Mouse (Mus musculus) MEL (cell line): ENCODE measurements around the gene Adgrb3.

Experiments used
- CTCF ChIP-seq, 3 experiments: IDR thresholded peaks in 2 of 3; conservative IDR thresholded peaks in 1 of 3; 2 replicates each; pipeline ENCODE4 v1.5.1; 2011 to 2012; ENCODE audit warnings: low read length in 3 of 3, low read depth in 2 of 3, mild to moderate bottlenecking in 2 of 3, improper control_type of control experiment in 1 of 3, inconsistent platforms in 1 of 3, mixed read lengths in 1 of 3, moderate library complexity in 1 of 3; ENCODE audit not compliant: control insufficient read depth in 1 of 3, insufficient read depth in 1 of 3, poor library complexity in 1 of 3, severe bottlenecking in 1 of 3
- EP300 ChIP-seq, 2 experiments: IDR thresholded peaks; 2 replicates each; pipeline ENCODE4 v1.6.1; 2011; ENCODE audit warnings: improper control_type of control experiment in 2 of 2, low read length in 2 of 2, low read depth in 1 of 2, mild to moderate bottlenecking in 1 of 2
- MAZ ChIP-seq: IDR thresholded peaks from 2 replicates; pipeline ENCODE4 v1.6.1; 2012; ENCODE audit warnings: low read depth, mild to moderate bottlenecking, inconsistent platforms, low read length, improper control_type of control experiment
- POLR2A ChIP-seq, 2 experiments: IDR thresholded peaks; 2 replicates each; pipeline ENCODE4 v1.6.1; 2011 to 2012; ENCODE audit warnings: low read length in 2 of 2, mild to moderate bottlenecking in 2 of 2, control low read depth in 1 of 2, improper control_type of control experiment in 1 of 2, low read depth in 1 of 2, moderate library complexity in 1 of 2; ENCODE audit not compliant: control insufficient read depth in 1 of 2, insufficient read depth in 1 of 2, poor library complexity in 1 of 2
- SMC3 ChIP-seq: IDR thresholded peaks from 2 replicates; pipeline ENCODE4 v1.6.1; 2011; ENCODE audit warnings: low read depth, low read length, improper control_type of control experiment

GRCm38 (mm10) chr1:25191986-25192385, 637.5 kb downstream of the Adgrb3 start:
- no peak for TF ChIP-seq MAZ
- no peak for TF ChIP-seq POLR2A (IDR thresholded peaks at IDR 0.05; ENCODE audit: control insufficient read depth in 1 of 2, insufficient read depth in 1 of 2, low read depth in 1 of 2, low read length in 2 of 2, poor library complexity in 1 of 2)
- TF ChIP-seq EP300 (IDR thresholded peaks at IDR 0.05; ENCODE audit: low read depth in 1 of 2, low read length in 2 of 2): no peak
- no peak for TF ChIP-seq CTCF (IDR thresholded peaks at IDR 0.05 in 2 of 3, conservative IDR thresholded peaks at IDR 0.05 in 1 of 3; ENCODE audit: control insufficient read depth in 1 of 3, insufficient read depth in 1 of 3, low read depth in 2 of 3, low read length in 3 of 3, poor library complexity in 1 of 3, severe bottlenecking in 1 of 3)
- no peak for TF ChIP-seq SMC3
